Mouse (Mus musculus) embryo, embryonic 9.5 days (tissue): ENCODE data around the gene Fam49a.
"Not testable (repeated sequence)": the region's sequence is repeated elsewhere in the genome, so short reads cannot be mapped to it uniquely, and the experiment has no call there.

Experiments
- DNase-seq: peaks from one replicate; pipeline ENCODE4 v3.0.0-alpha.2; 2017; ENCODE audit errors: extremely low spot score

Fam49a gene

GRCm38 (mm10) chr12:12314326-12314725 lies 52.4 kb downstream of the Fam49a start:
- DNase-seq, result no peak

GRCm38 (mm10) chr12:12315011-12315410 lies 53.1 kb downstream of the Fam49a start:
- peak; percentile 33 for DNase-seq

- no peak for DNase-seq
Measured at GRCm38 (mm10) chr12:12316956-12317355, 55.0 kb downstream of the Fam49a start.

- DNase-seq, result no peak
Measured at GRCm38 (mm10) chr12:12317606-12318005, 55.7 kb downstream of the Fam49a start.

- DNase-seq, result peak; percentile 47
Measured at GRCm38 (mm10) chr12:12318140-12318734, 56.3 kb downstream of the Fam49a start.

- no peak for DNase-seq
Measured at GRCm38 (mm10) chr12:12320693-12321092, 58.8 kb downstream of the Fam49a start.

- no peak for DNase-seq
Measured at GRCm38 (mm10) chr12:12321111-12321510, 59.2 kb downstream of the Fam49a start.

GRCm38 (mm10) chr12:12323084-12323483 lies 61.1 kb downstream of the Fam49a start:
- no peak for DNase-seq

GRCm38 (mm10) chr12:12323616-12324223 lies 61.8 kb downstream of the Fam49a start:
- peak; percentile 89 for DNase-seq

- DNase-seq, result not testable (repeated sequence)
Measured at GRCm38 (mm10) chr12:12324266-12324665, 62.3 kb downstream of the Fam49a start.

GRCm38 (mm10) chr12:12333526-12334310 lies 71.8 kb downstream of the Fam49a start:
- DNase-seq, result no peak

GRCm38 (mm10) chr12:12334486-12334885 lies 72.5 kb downstream of the Fam49a start:
- DNase-seq, result no peak

- DNase-seq, result no peak
Measured at GRCm38 (mm10) chr12:12335566-12335965, 73.6 kb downstream of the Fam49a start.

GRCm38 (mm10) chr12:12337378-12337777 lies 75.4 kb downstream of the Fam49a start:
- DNase-seq, result no peak

GRCm38 (mm10) chr12:12343320-12343719 lies 81.4 kb downstream of the Fam49a start:
- no peak for DNase-seq

- DNase-seq, result no peak
Measured at GRCm38 (mm10) chr12:12348625-12349024, 86.7 kb downstream of the Fam49a start.

GRCm38 (mm10) chr12:12349645-12350288 lies 87.8 kb downstream of the Fam49a start:
- DNase-seq, result no peak

GRCm38 (mm10) chr12:12351816-12352552 lies 90.0 kb downstream of the Fam49a start:
- DNase-seq, result peak; percentile 14

- no peak for DNase-seq
Measured at GRCm38 (mm10) chr12:12354115-12354653, 92.2 kb downstream of the Fam49a start.

GRCm38 (mm10) chr12:12356048-12356447 lies 94.1 kb downstream of the Fam49a start:
- DNase-seq, result no peak

GRCm38 (mm10) chr12:12356463-12356862 lies 94.5 kb downstream of the Fam49a start:
- DNase-seq, result no peak
